Comparison of ENCODE assay signal across 7 mouse cellular contexts in the genomic region with DNA sequence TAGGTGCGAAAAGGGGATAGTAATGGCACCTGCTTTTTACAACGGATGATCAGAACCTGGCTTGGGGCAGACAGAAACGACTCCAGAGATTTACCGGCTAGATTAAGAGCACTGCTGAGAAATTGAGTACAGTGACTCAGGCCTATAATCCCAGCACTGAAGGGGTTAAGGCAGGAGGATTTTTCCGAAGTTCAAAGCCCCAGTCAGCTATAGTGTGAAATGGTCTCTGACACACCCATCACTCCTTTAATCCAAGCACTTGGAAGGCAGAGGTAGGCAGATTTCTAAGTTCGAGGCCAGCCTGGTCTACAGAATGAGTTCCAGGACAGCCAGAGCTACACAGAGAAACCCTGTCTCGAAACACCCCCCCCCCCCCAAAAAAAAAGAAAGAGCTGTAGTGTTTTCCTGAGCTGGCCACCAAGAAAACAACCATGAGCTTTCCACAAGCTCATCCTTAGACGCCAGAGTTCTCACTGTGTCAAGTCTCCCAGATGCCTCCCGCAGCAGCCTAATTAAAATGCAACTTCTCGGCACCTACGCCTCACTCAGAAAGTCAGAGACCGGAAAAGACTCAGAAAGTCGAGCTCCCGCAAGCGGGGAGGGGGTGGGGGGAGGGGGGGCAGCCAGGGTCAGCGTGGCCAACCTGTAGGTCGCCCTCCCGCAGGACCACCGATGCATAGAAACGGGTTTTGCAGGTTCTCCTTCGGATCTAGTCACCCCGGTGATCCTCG. TPM values are rescaled to one million over a fixed set of nuclear protein-coding genes. Genes with fewer than 3 reads are reported as not detected.
DNase-seq lines count a peak whose midpoint lies in the region; ATAC-seq and TF ChIP-seq lines count a peak whose summit lies in the region.

No protein-coding gene starts in this region.

- no peak for TF ChIP-seq POLR2A in testis, adult 2 months (IDR thresholded peaks at IDR 0.05; ENCODE audit: control insufficient read depth, low read depth, low read length)

- peak overlapping the region; percentile 65 for H3K9ac ChIP-seq in intestine, embryonic 14.5 days (ENCODE audit: low read length)
- peak overlapping the region; percentile 60 for H3K9ac ChIP-seq in midbrain, embryonic 13.5 days (replicated peaks)

- H3K36me3 ChIP-seq in testis, adult 2 months (ENCODE audit: control insufficient read depth, insufficient read depth, low read length), result no peaks in the 10 kb centered on the region
- no peaks in the 10 kb centered on the region; the same call in 1 of the 2 replicates for H3K36me3 ChIP-seq in embryonic facial prominence, embryonic 10.5 days (replicated peaks)
- H3K36me3 ChIP-seq in intestine, embryonic 14.5 days (ENCODE audit: control insufficient read depth, insufficient read depth, low read length), result no peaks in the 10 kb centered on the region
- H3K36me3 ChIP-seq in midbrain, embryonic 13.5 days, result no peaks in the 10 kb centered on the region

- peak overlapping the region; percentile 88 for H3K27ac ChIP-seq in testis, adult 2 months (ENCODE audit: control insufficient read depth, insufficient read depth, low read depth, low read length)
- H3K27ac ChIP-seq in embryonic facial prominence, embryonic 10.5 days (replicated peaks), result peak overlapping the region; percentile 92
- H3K27ac ChIP-seq in intestine, embryonic 14.5 days (ENCODE audit: low read depth), result peak overlapping the region; percentile 69
- H3K27ac ChIP-seq in midbrain, embryonic 13.5 days, result no peak overlapping the region

- TF ChIP-seq CTCF in testis, adult 2 months (IDR thresholded peaks at IDR 0.05; ENCODE audit: control insufficient read depth, insufficient read depth, insufficient replicate concordance, low read depth, low read length), result no peak

- peaks cover 8% of the 10 kb centered on the region for H3K4me1 ChIP-seq in testis, adult 2 months (ENCODE audit: control insufficient read depth, insufficient read depth, low read length)
- H3K4me1 ChIP-seq in embryonic facial prominence, embryonic 10.5 days, result peaks cover 19% of the 10 kb centered on the region
- H3K4me1 ChIP-seq in intestine, embryonic 14.5 days (replicated peaks; ENCODE audit: control insufficient read depth, insufficient read depth, low read length), result no peaks in the 10 kb centered on the region
- H3K4me1 ChIP-seq in midbrain, embryonic 13.5 days (replicated peaks), result peaks cover 7% of the 10 kb centered on the region

- H3K27me3 ChIP-seq in testis, adult 2 months (ENCODE audit: control insufficient read depth, insufficient read depth, low read length), result no peaks in the 10 kb centered on the region
- H3K27me3 ChIP-seq in embryonic facial prominence, embryonic 10.5 days (replicated peaks; ENCODE audit: low read depth, poor library complexity, severe bottlenecking), result no peaks in the 10 kb centered on the region
- H3K27me3 ChIP-seq in intestine, embryonic 14.5 days (replicated peaks; ENCODE audit: control insufficient read depth, insufficient read depth, low read length), result no peaks in the 10 kb centered on the region
- peaks cover 13% of the 10 kb centered on the region for H3K27me3 ChIP-seq in midbrain, embryonic 13.5 days

- 16% methylated on average over 23 of the region's 23 CpGs for WGBS in embryonic facial prominence, embryonic 10.5 days
- 18% methylated on average over 23 of the region's 23 CpGs for WGBS in intestine, embryonic 14.5 days
- 18% methylated on average over 23 of the region's 23 CpGs for whole genome bisulfite sequencing in midbrain, embryonic 13.5 days

- peaks cover 4% of the 10 kb centered on the region; the same call in 1 of the 2 replicates for H3K9me3 ChIP-seq in embryonic facial prominence, embryonic 10.5 days
- H3K9me3 ChIP-seq in intestine, embryonic 14.5 days (ENCODE audit: control insufficient read depth, low read length), result no peaks in the 10 kb centered on the region
- no peaks in the 10 kb centered on the region for H3K9me3 ChIP-seq in midbrain, embryonic 13.5 days

- DNase-seq in testis, postnatal 10 days (ENCODE audit: low spot score), result no peak
- DNase-seq in embryonic facial prominence, embryonic 10.5 days (ENCODE audit: low spot score), result peak; percentile 69
- DNase-seq in intestine, embryonic 14.5 days (ENCODE audit: low spot score), result no peak
- DNase-seq in ovary, postnatal 10 days (ENCODE audit: low spot score), result no peak
- no peak for DNase-seq in adrenal gland, postnatal 25 days

- H3K4me2 ChIP-seq in intestine, embryonic 14.5 days (ENCODE audit: low read length), result peak overlapping the region; percentile 85
- peak overlapping the region; percentile 70 for H3K4me2 ChIP-seq in midbrain, embryonic 13.5 days (replicated peaks)

- ATAC-seq in intestine, embryonic 14.5 days (replicated peaks; ENCODE audit: low FRiP score, low TSS enrichment, low read depth), result no peak; the same call in 1 of the 2 replicates
- peak; percentile 62 for ATAC-seq in midbrain, embryonic 13.5 days

- H3K4me3 ChIP-seq in testis, adult 2 months (ENCODE audit: control insufficient read depth, low read depth, low read length), result peak overlapping the region; percentile 88
- peak overlapping the region; percentile 68 for H3K4me3 ChIP-seq in embryonic facial prominence, embryonic 10.5 days
- H3K4me3 ChIP-seq in intestine, embryonic 14.5 days (ENCODE audit: low read depth, low read length), result peak overlapping the region; percentile 54
- H3K4me3 ChIP-seq in midbrain, embryonic 13.5 days (replicated peaks), result peak overlapping the region; percentile 41

RNA-seq across cellular contexts. Expression of a gene that starts 0.8 kb away (rescaled TPM):
- polyA plus RNA-seq in testis, adult 2 months (2012; rRNA removed), result 1.9 and 2.7 TPM in 2 replicates
- 4.5 and 4.6 TPM in 2 replicates for polyA plus RNA-seq in embryonic facial prominence, embryonic 10.5 days (2016; fragmentation: Nextera tagmentation; extraction: Ambion mirVana)
- polyA plus RNA-seq in intestine, embryonic 14.5 days (2014; fragmentation: Nextera tagmentation; extraction: Ambion mirVana), result 9.0 and 9.4 TPM in 2 replicates
- polyA plus RNA-seq in midbrain, embryonic 13.5 days (2015; fragmentation: Nextera tagmentation; extraction: Ambion mirVana), result 1.4 and 1.5 TPM in 2 replicates
- total RNA-seq in adrenal gland, postnatal 25 days (2021), result 36.9 and 44.4 TPM in 2 replicates

RNA-seq across cellular contexts. Expression of a gene that starts 35.3 kb away (rescaled TPM):
- polyA plus RNA-seq in testis, adult 2 months (2012; rRNA removed), result 28.4 and 33.6 TPM in 2 replicates
- 30.3 and 35.9 TPM in 2 replicates for polyA plus RNA-seq in embryonic facial prominence, embryonic 10.5 days (2016; fragmentation: Nextera tagmentation; extraction: Ambion mirVana)
- polyA plus RNA-seq in intestine, embryonic 14.5 days (2014; fragmentation: Nextera tagmentation; extraction: Ambion mirVana), result 36.2 and 39.8 TPM in 2 replicates
- polyA plus RNA-seq in midbrain, embryonic 13.5 days (2015; fragmentation: Nextera tagmentation; extraction: Ambion mirVana), result 49.1 and 50.7 TPM in 2 replicates
- total RNA-seq in adrenal gland, postnatal 25 days (2021), result 59.7 and 72.9 TPM in 2 replicates
